Mouse (Mus musculus) megakaryocyte progenitor cell, adult 5-6 weeks (primary cell): ENCODE measurements around the gene Zcchc12. TPM values are rescaled to one million over a fixed set of nuclear protein-coding genes. Genes with fewer than 3 reads are reported as not detected.

Source experiments
- ATAC-seq: replicated peaks from 2 replicates; pipeline ENCODE4 v1.8.0; 2016; ENCODE audit warnings: mild to moderate bottlenecking, moderate TSS enrichment, inconsistent platforms; ENCODE audit not compliant: poor library complexity
- total RNA-seq, 2 experiments: library from RNA; stranded (forward) in 1 of 2; stranded (reverse) in 1 of 2; fragments of 157-497, 149-512 nt in 1 of 2; fragments of 200-1000 nt in 1 of 2; gene quantifications; 2 replicates each; pipeline versions ENCODE4 v1.2.3 to v1.2.4; 2015 to 2017

Gene Zcchc12
- 0.17 TPM in 1 of 2 replicates, not detected in the other for total RNA-seq (2015)
- 0.25 TPM in 1 of 2 replicates, not detected in the other for total RNA-seq (2017)

GRCm38 (mm10) chrX:36195736-36196525 lies at the start of gene Zcchc12:
Zcchc12 (plus strand) TSS chrX:36195904.
- no peak; the same call in 1 of the 2 replicates for ATAC-seq

GRCm38 (mm10) chrX:36146746-36147145 lies 49.0 kb upstream of the Zcchc12 start:
- ATAC-seq = no peak

DNA sequence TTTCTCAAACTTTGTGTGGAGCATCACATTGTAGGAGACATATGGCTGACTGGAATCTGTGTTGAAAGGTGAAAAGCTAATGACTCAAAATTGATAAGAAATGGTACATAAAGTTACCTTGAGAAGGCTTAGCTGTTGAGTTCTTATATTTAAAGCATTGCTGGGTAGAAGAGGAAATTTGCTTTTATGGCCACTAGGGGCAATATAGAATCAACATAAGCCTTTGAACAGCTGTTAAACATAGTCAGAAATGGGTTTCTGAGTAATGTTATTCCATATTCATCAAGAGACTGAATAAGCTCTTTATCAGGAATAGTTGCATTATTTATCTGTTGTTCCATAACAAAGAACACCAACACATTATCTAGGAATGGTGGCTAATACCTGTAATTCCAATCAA lies 45.6 kb upstream of the Zcchc12 start:
- no peak for ATAC-seq

- no peak for ATAC-seq
Observed at GRCm38 (mm10) chrX:36156677-36157076, 39.0 kb upstream of the Zcchc12 start.

GRCm38 (mm10) chrX:36161567-36161966 lies 34.1 kb upstream of the Zcchc12 start:
- no peak for ATAC-seq

DNA sequence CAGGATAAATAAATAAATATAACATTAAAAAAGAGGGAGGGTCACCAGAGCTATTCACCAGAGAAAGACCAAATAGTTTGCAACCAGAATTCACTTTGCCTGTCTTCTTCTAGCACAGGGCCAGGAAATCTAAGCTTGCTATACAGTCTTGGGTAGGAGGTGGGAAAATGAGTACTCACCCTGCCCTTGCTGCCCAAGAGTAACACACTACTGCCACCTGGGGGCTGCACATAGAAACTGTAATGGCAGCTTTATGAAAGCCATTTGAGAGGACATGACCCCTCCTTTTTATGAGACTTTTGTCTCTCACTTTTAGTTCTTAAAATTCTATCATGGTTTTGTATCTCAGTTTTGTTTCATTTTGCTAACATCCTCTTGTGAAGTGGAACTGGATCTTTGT lies 12.1 kb upstream of the Zcchc12 start:
- ATAC-seq = peak; percentile 91

- no peak for ATAC-seq
Observed at GRCm38 (mm10) chrX:36186036-36186435, 9.7 kb upstream of the Zcchc12 start.

DNA sequence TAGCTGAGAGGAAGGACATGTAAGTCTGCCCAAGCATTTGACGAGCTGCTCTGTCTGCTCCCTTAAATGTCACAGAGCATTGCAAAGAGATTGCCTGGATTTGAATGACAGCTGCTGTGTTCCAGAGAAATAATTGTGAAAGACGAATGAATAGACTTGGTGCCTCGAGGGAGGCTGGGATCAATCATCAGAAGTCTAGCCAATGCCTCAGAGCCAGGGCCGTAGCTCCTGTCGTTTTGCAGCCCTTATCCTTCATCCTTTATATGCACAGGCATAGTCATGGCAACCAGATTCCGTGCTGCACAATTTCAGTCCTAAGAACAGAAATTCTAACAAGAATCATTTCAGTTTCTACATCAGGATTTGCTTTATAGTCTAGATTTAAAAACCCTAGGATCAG lies 9.3 kb upstream of the Zcchc12 start:
- ATAC-seq = no peak

GRCm38 (mm10) chrX:36193951-36194350 lies 1.8 kb upstream of the Zcchc12 start:
- peak; percentile 58 for ATAC-seq

DNA sequence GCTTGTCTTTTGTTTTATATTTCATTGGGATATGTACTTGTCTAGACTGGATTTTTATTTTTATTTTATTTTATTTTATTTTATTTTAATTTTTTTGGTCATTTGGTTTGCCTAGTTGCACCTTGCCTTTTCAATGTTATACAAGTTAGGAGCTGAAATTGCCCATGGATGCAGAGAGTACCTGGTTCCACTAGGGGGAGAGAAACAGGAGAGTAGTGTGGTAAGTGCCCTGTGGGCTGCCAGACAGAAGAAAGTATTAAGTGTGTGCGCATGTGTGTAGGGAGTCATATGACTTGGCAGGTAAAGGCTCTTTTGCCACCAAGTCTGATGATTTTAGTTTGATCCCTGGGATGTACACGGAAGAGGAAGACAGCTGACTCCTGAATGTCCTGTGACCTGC lies 13.8 kb downstream of the Zcchc12 start:
- peak; percentile 63; the same call in 1 of the 2 replicates for ATAC-seq

DNA sequence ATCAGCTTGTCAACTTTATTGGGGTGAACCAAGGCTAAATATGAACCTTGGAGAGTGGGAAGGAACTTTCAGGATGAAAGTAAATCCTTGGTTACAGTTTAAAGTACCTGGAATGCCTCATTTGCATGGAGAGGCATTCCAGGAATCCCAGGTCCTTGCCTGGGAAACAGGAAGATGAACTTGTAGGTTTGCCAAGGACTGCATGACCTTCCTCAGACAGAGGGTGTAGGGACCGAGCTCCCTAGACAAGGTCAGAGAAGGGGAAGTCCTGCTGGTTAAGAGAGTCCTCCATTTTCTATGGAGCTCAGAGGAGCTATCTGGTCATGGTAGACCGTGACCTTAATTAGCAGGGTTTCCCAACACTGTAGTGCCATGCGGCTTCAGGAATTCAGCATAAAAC lies 15.5 kb downstream of the Zcchc12 start:
- ATAC-seq = no peak

DNA sequence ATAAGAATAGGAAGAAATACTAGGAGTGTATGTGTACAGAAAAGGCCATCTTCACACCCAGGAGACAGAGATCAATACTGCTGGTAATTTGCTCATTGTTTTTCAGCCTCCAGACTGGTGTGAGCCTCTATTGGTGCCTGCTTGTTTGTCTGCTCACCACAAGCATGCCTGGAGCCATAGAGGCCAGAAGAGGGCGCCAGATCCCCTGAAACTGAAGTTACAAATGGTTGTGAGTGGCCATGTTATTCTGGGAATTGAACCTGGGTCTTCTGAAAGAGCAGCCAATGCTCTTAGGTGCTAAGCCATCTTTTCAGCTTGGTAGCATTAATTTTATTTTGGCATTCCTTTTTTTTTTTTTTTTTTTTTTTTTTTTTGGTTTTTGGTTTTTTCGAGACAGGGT lies 25.7 kb downstream of the Zcchc12 start:
- ATAC-seq = peak; percentile 44; the same call in 1 of the 2 replicates

- ATAC-seq = peak; percentile 77
Observed at GRCm38 (mm10) chrX:36225777-36226176, 30.1 kb downstream of the Zcchc12 start.

DNA sequence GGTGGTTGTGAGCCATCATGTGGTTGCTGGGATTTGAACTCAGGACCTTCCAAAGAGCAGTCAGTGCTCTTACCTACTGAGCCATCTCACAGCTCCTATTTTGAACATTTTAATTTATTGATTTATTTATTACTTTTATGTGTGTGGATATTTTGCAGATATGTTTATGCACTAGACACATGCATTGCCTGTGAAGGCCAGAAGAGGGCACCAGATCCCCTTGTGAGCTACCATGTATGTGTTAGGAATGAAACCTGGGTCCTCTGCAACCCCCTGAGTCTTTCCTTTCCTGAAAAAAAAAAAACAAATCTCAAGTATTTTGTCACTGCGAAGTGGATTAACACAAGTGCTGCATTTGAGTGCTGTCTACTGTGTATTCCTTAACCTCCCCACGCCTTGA lies 30.9 kb downstream of the Zcchc12 start:
- 0 out of 2 replicates have a peak, but pooled peaks have one; percentile 61 for ATAC-seq

- ATAC-seq = 0 out of 2 replicates have a peak, but pooled peaks have one; percentile 23
Observed at GRCm38 (mm10) chrX:36228861-36229260, 33.2 kb downstream of the Zcchc12 start.

GRCm38 (mm10) chrX:36229273-36229672 lies 33.6 kb downstream of the Zcchc12 start:
- peak; percentile 29; the same call in 1 of the 2 replicates for ATAC-seq

DNA sequence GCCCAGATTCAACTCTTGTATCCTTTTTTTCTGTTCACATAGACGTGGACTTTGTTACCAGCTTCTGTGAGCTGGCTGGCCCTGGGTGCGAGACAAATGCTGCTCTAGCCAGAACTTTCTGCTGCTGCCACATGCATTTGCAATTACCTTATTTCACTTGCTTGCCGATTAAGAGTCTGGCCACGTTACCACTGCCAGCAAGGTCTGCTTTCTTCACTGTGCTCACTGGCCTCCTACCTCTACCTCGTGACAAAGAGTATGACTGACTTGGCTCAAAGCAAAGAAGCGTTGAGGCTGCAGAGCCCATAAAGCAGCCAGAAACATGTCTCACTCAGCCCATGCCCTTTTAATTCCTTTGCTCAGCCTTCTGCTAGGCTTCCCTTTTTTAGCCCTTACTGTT lies 39.9 kb downstream of the Zcchc12 start:
- ATAC-seq = no peak

Other genes starting within 250 kb of the Zcchc12 start
- 0.57 and 1.3 TPM in 2 replicates for gene Il13ra1, start 83.8 kb upstream of the Zcchc12 start, total RNA-seq (2015)
- 0.34 and 0.96 TPM in 2 replicates for gene Il13ra1, start 83.8 kb upstream of the Zcchc12 start, total RNA-seq (2017)
- 10.4 and 13.3 TPM in 2 replicates for gene Lonrf3, start 132.4 kb downstream of the Zcchc12 start, total RNA-seq (2015)
- gene Lonrf3, start 132.4 kb downstream of the Zcchc12 start, total RNA-seq (2017) = 16.9 and 21.3 TPM in 2 replicates
- gene Gm6268, start 205.4 kb downstream of the Zcchc12 start, total RNA-seq (2015) = not detected in 2 replicates
- not detected in 2 replicates for gene Gm6268, start 205.4 kb downstream of the Zcchc12 start, total RNA-seq (2017)